Mouse (Mus musculus) CH12.LX (cell line): ENCODE data around the gene Ncoa3. TPM values are rescaled to one million over a fixed set of nuclear protein-coding genes. Genes with fewer than 3 reads are reported as not detected.

Experiments used
- DNase-seq: peaks from one replicate; pipeline ENCODE4 v3.0.0-alpha.2; 2013; ENCODE audit errors: extremely low read depth
- H3K27ac ChIP-seq: 2 replicates; pipeline ENCODE4 v1.5.1; 2012; ENCODE audit warnings: low read depth, mild to moderate bottlenecking, control low read depth, moderate library complexity; ENCODE audit not compliant: insufficient read depth
- H3K27me3 ChIP-seq: replicated peaks from 2 replicates; pipeline ENCODE3; 2012; ENCODE audit warnings: inconsistent platforms
- H3K36me3 ChIP-seq, 2 experiments: replicated peaks in 1 of 2; 2 replicates each; pipeline versions ENCODE3 to v1.6.1; 2012; ENCODE audit warnings: inconsistent platforms in 1 of 2, low read length in 1 of 2, mild to moderate bottlenecking in 1 of 2, mixed read lengths in 1 of 2, moderate library complexity in 1 of 2; ENCODE audit not compliant: control insufficient read depth in 1 of 2, insufficient read depth in 1 of 2
- H3K4me1 ChIP-seq, 2 experiments: 2 replicates each; pipeline ENCODE4 v1.6.1; 2012; ENCODE audit warnings: inconsistent platforms in 1 of 2, moderate library complexity in 1 of 2; ENCODE audit not compliant: insufficient read depth in 2 of 2, control insufficient read depth in 1 of 2
- H3K4me2 ChIP-seq: 2 replicates; pipeline ENCODE4 v1.6.1; 2012; ENCODE audit warnings: low read depth, mild to moderate bottlenecking, control low read depth; ENCODE audit not compliant: poor library complexity, insufficient read depth, severe bottlenecking
- H3K4me3 ChIP-seq, 3 experiments: fragments of 150-350 bp in 1 of 3; sonication (generic) in 1 of 3; replicated peaks in 1 of 3; 2 replicates each; pipeline versions ENCODE3 to v1.5.1; 2011 to 2012; ENCODE audit warnings: low read depth in 2 of 3, low read length in 2 of 3, mild to moderate bottlenecking in 2 of 3, moderate library complexity in 2 of 3, control low read depth in 1 of 3, improper control_type of control experiment in 1 of 3, inconsistent platforms in 1 of 3, mixed read lengths in 1 of 3; ENCODE audit not compliant: poor library complexity in 1 of 3
- H3K79me2 ChIP-seq: replicated peaks from 2 replicates; pipeline ENCODE4 v1.6.1; 2012; ENCODE audit warnings: mild to moderate bottlenecking, moderate library complexity; ENCODE audit not compliant: control insufficient read depth, poor library complexity, insufficient read depth, severe bottlenecking; ENCODE audit errors: extremely low read depth
- H3K9ac ChIP-seq: 2 replicates; pipeline ENCODE4 v1.6.1; 2012; ENCODE audit warnings: low read depth, mild to moderate bottlenecking, control low read depth, moderate library complexity; ENCODE audit not compliant: insufficient read depth
- H3K9me3 ChIP-seq: replicated peaks from 2 replicates; pipeline ENCODE3; 2012; ENCODE audit warnings: low read length, inconsistent platforms, mixed read lengths
- BHLHE40 ChIP-seq: IDR thresholded peaks from 2 replicates; pipeline ENCODE4 v1.6.1; 2011; ENCODE audit warnings: mild to moderate bottlenecking, low read depth, low read length, improper control_type of control experiment
- CHD2 ChIP-seq: IDR thresholded peaks from 2 replicates; pipeline ENCODE4 v1.6.1; 2011; ENCODE audit warnings: low read length, improper control_type of control experiment
- E2F4 ChIP-seq: IDR thresholded peaks from 2 replicates; pipeline ENCODE4 v1.6.1; 2011; ENCODE audit warnings: low read depth, low read length, improper control_type of control experiment; ENCODE audit not compliant: insufficient replicate concordance
- ELF1 ChIP-seq: IDR thresholded peaks from 2 replicates; pipeline ENCODE4 v1.6.1; 2014; ENCODE audit warnings: low read depth, mild to moderate bottlenecking, inconsistent platforms, low read length, improper control_type of control experiment
- ETS1 ChIP-seq: conservative IDR thresholded peaks from 2 replicates; pipeline ENCODE4 v1.6.1; 2012; ENCODE audit warnings: low read depth, mild to moderate bottlenecking, inconsistent platforms, low read length, improper control_type of control experiment, moderate library complexity
- HCFC1 ChIP-seq: IDR thresholded peaks from 2 replicates; pipeline ENCODE4 v1.6.1; 2012; ENCODE audit warnings: low read depth, mild to moderate bottlenecking, inconsistent platforms, low read length, improper control_type of control experiment
- IRF4 ChIP-seq: IDR thresholded peaks from 2 replicates; pipeline ENCODE4 v1.6.1; 2014; ENCODE audit warnings: low read depth, mild to moderate bottlenecking, inconsistent platforms, low read length, improper control_type of control experiment
- JUN ChIP-seq: IDR thresholded peaks from 2 replicates; pipeline ENCODE4 v1.6.1; 2011; ENCODE audit warnings: low read depth, mild to moderate bottlenecking, low read length, improper control_type of control experiment, moderate library complexity; ENCODE audit not compliant: insufficient read depth
- KAT2A ChIP-seq: IDR thresholded peaks from 2 replicates; pipeline ENCODE4 v1.6.1; 2012; ENCODE audit warnings: low read length, improper control_type of control experiment, inconsistent platforms; ENCODE audit not compliant: insufficient replicate concordance
- MAFK ChIP-seq: IDR thresholded peaks from 2 replicates; pipeline ENCODE4 v1.6.1; 2011; ENCODE audit warnings: low read length, improper control_type of control experiment; ENCODE audit not compliant: insufficient replicate concordance
- MXI1 ChIP-seq: IDR thresholded peaks from 2 replicates; pipeline ENCODE4 v1.6.1; 2011; ENCODE audit warnings: mild to moderate bottlenecking, low read depth, low read length, improper control_type of control experiment
- NELFE ChIP-seq: IDR thresholded peaks from 2 replicates; pipeline ENCODE4 v1.6.1; 2011; ENCODE audit warnings: low read depth, low read length, improper control_type of control experiment
- NRF1 ChIP-seq: IDR thresholded peaks from 2 replicates; pipeline ENCODE4 v1.6.1; 2014; ENCODE audit warnings: low read depth, mild to moderate bottlenecking, inconsistent platforms, low read length, improper control_type of control experiment, moderate library complexity
- POLR2AphosphoS2 ChIP-seq: IDR thresholded peaks from 2 replicates; pipeline ENCODE4 v1.6.1; 2011; ENCODE audit warnings: low read depth, low read length, improper control_type of control experiment
- SMC3 ChIP-seq: IDR thresholded peaks from 2 replicates; pipeline ENCODE4 v1.6.1; 2011; ENCODE audit warnings: low read depth, low read length, improper control_type of control experiment
- UBTF ChIP-seq: IDR thresholded peaks from 2 replicates; pipeline ENCODE4 v1.6.1; 2012; ENCODE audit warnings: low read depth, mild to moderate bottlenecking, inconsistent platforms, low read length, improper control_type of control experiment, moderate library complexity
- ZKSCAN1 ChIP-seq: IDR thresholded peaks from 2 replicates; pipeline ENCODE4 v1.6.1; 2012; ENCODE audit warnings: low read depth, inconsistent platforms, low read length, improper control_type of control experiment, borderline replicate concordance
- ZNF384 ChIP-seq: IDR thresholded peaks from 2 replicates; pipeline ENCODE4 v1.6.1; 2012; ENCODE audit warnings: low read depth, low read length, improper control_type of control experiment, inconsistent platforms
- dilution Hi-C: fragments of 300-500 bp; cut with MboI; formaldehyde crosslinking; loops from 2 replicates; pipeline ENCODE4 v1.14.3; 2020; ENCODE audit warnings: low sequenced_read_pairs; ENCODE audit not compliant: extremely low pct_unique_long_range_greater_than_20kb, extremely low pct_ligation_motif_present
- in situ Hi-C: fragments of 300-500 bp; cut with MboI; formaldehyde crosslinking; loops from 3 replicates; pipeline ENCODE4 v1.14.3; 2019; ENCODE audit warnings: low sequenced_read_pairs, low pct_ligation_motif_present, low pct_unique_long_range_greater_than_20kb, mixed read lengths
- polyA plus RNA-seq: library from polyadenylated mRNA; unstranded; fragments of >175 nt; gene quantifications from 2 replicates; pipeline ENCODE4 v1.2.1, GENCODE M21; 2012; ENCODE audit warnings: low read depth; ENCODE audit not compliant: insufficient read length
- total RNA-seq, 2 experiments: library from RNA; depleted of rRNA; stranded (reverse); fragments of 300-350 nt in 1 of 2; fragments of >200 nt in 1 of 2; gene quantifications; 2 replicates each; pipeline ENCODE4 v1.2.3; 2012 to 2014

Ncoa3 gene
- total and polyA plus RNA-seq, 3 experiments, result 13.4 to 21.9 (median 17.1) TPM

DNA sequence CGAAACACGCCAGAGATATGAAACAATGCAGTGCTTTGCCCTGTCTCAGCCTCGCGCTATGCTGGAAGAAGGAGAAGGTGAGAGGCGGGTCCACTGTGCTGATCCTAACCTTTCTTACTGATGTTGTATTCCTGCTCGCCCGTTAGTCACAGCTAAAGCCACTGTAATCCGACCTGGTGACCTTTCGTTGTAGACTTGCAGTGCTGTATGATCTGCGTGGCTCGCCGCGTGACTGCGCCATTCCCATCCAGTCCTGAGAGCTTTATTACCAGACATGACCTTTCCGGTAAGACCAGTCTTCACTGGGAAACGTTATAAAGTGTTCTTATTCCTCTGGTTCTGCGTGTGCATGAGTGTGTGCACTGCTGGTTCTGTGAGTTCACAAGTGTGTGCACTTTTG is 59.0 kb downstream of the Ncoa3 start:
- TF ChIP-seq ZKSCAN1 (no peak), NRF1 (no peak), MXI1 (no peak), CHD2 (no peak), NELFE (no peak)
- Histone ChIP-seq H3K27ac (no peak overlapping the region), H3K9ac (no peak overlapping the region), H3K36me3 (peaks cover 76 to 98% of the 10 kb centered on the region in 2 experiments), H3K9me3 (no peaks in the 10 kb centered on the region), H3K27me3 (no peaks in the 10 kb centered on the region), H3K4me2 (no peak overlapping the region), H3K79me2 (no peaks in the 10 kb centered on the region; the same call in 1 of the 2 replicates), H3K4me1 (peaks cover 0 to 3% of the 10 kb centered on the region in 2 experiments; a peak in 1 of 4 replicates), H3K4me3 (no peak overlapping the region)
- DNase-seq, result no peak
- dilution Hi-C loops, result no loop called here
- in situ Hi-C loops, result no loop called here

- Histone ChIP-seq H3K27me3 (no peaks in the 10 kb centered on the region), H3K79me2 (no peaks in the 10 kb centered on the region), H3K9me3 (no peaks in the 10 kb centered on the region), H3K9ac (no peak overlapping the region), H3K4me1 (no peaks in the 10 kb centered on the region), H3K4me2 (no peak overlapping the region), H3K36me3 (peaks cover 79 to 99% of the 10 kb centered on the region in 2 experiments), H3K4me3 (no peak overlapping the region), H3K27ac (no peak overlapping the region)
- no peak for TF ChIP-seq MAFK
- TF ChIP-seq ETS1, result no peak
- TF ChIP-seq IRF4, result no peak
- TF ChIP-seq HCFC1, result no peak
- no peak for TF ChIP-seq CHD2
- TF ChIP-seq NRF1, result no peak
- no peak for TF ChIP-seq NELFE
- no peak for TF ChIP-seq ZKSCAN1
- TF ChIP-seq KAT2A, result no peak
- TF ChIP-seq JUN, result no peak
- TF ChIP-seq SMC3, result no peak
- TF ChIP-seq UBTF, result no peak
- no peak for TF ChIP-seq POLR2AphosphoS2
- no peak for TF ChIP-seq ELF1
- TF ChIP-seq E2F4, result no peak
- TF ChIP-seq ZNF384, result no peak
- TF ChIP-seq BHLHE40, result no peak
- no peak for DNase-seq
- in situ Hi-C loops (no loop called here), dilution Hi-C loops (no loop called here)
Measured at GRCm38 (mm10) chr2:166051966-166052365, 59.5 kb downstream of the Ncoa3 start.
